8 mouse cellular contexts compared by ENCODE assay signal in the genomic region with DNA sequence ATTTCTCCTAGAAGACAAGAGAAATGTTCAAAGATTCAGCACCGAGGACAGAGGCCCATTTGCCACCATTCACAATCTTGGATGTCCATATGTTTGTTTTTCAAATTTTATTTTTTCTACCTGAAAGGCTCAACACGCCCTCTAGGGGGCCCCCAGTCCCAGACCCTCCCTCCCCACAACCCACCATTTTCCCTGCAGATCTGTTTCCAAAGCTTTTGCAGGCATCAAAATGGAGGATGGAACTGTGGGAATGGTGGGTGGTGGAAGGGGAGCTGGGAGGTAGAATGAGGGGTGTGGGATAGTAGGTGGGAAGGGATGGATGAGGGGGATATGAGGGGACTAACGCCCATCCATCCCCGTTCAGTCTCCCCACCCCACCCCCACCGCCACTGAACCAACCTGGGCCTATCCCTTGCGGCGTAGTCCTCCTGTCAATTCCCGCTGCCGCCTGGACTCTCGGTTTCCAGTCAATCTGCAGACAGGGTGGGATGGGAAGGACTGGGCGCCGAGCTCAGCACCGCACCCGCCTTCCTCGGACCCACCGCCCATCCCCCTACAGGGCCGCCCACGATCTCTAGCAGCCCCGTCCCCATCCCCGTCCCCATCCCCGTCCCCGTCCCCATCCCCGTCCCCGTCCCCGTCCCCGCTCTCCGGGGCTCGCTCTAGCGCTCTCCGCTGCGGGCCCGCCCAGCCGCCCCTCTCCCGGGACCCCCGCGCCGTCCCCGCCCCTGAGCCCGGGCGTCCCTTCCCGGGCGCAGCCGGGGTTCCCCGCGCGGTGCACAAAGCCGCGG. TPM values are rescaled to one million over a fixed set of nuclear protein-coding genes. Genes with fewer than 3 reads are reported as not detected.
DNase-seq lines count a peak whose midpoint lies in the region; ATAC-seq and TF ChIP-seq lines count a peak whose summit lies in the region.
"Not testable (repeated sequence)": the region's sequence is repeated elsewhere in the genome, so short reads cannot be mapped to it uniquely, and the experiment has no call there.

No protein-coding gene starts in this region.

- peak; percentile 24 for DNase-seq in cerebellum, adult 11 months
- DNase-seq in kidney, postnatal 10 days: peak; percentile 11
- DNase-seq in right cerebral cortex, postnatal 4 days: peak; percentile 44

- ATAC-seq in embryonic facial prominence, embryonic 13.5 days (ENCODE audit: insufficient number of reproducible peaks, insufficient read depth, low FRiP score, low TSS enrichment, low read depth): peak; percentile 63
- ATAC-seq in heart, embryonic 14.5 days (ENCODE audit: insufficient number of reproducible peaks, insufficient read depth, low FRiP score, low read depth): 0 out of 2 replicates have a peak, but pooled peaks have one; percentile 13
- ATAC-seq in limb, embryonic 13.5 days (ENCODE audit: low FRiP score, low read depth): peak; percentile 68
- peak; percentile 84 for ATAC-seq in midbrain, embryonic 13.5 days

- not testable (repeated sequence) for TF ChIP-seq CTCF in E14TG2a.4 (conservative IDR thresholded peaks at IDR 0.05; ENCODE audit: low read length)

- WGBS in embryonic facial prominence, embryonic 13.5 days: 39% methylated on average over 27 of the region's 48 CpGs
- 23% methylated on average over 14 of the region's 48 CpGs for WGBS in heart, embryonic 14.5 days
- WGBS in limb, embryonic 13.5 days: 6% methylated on average over 6 of the region's 48 CpGs
- WGBS in midbrain, embryonic 13.5 days: 21% methylated on average over 10 of the region's 48 CpGs

- peak overlapping the region; percentile 52 for H3K4me2 ChIP-seq in embryonic facial prominence, embryonic 13.5 days
- peak overlapping the region; percentile 56 for H3K4me2 ChIP-seq in heart, embryonic 14.5 days (ENCODE audit: low read length)
- peak overlapping the region; percentile 57 for H3K4me2 ChIP-seq in limb, embryonic 13.5 days (replicated peaks)
- H3K4me2 ChIP-seq in midbrain, embryonic 13.5 days (replicated peaks): peak overlapping the region; percentile 56

- H3K4me1 ChIP-seq in E14TG2a.4 (replicated peaks; ENCODE audit: low read depth, low read length); embryonic facial prominence, embryonic 13.5 days; heart, embryonic 14.5 days (ENCODE audit: control insufficient read depth in 2 of 2, insufficient read depth in 2 of 2, low read length in 2 of 2); limb, embryonic 13.5 days; midbrain, embryonic 13.5 days (replicated peaks): not testable (repeated sequence)

- not testable (repeated sequence) for H3K27me3 ChIP-seq in E14TG2a.4 (ENCODE audit: insufficient read depth, low read length); embryonic facial prominence, embryonic 13.5 days; heart, embryonic 14.5 days (ENCODE audit: control insufficient read depth, insufficient read depth, low read length); limb, embryonic 13.5 days; midbrain, embryonic 13.5 days

- not testable (repeated sequence) for H3K9me3 ChIP-seq in E14TG2a.4 (ENCODE audit: low read length); embryonic facial prominence, embryonic 13.5 days; heart, embryonic 14.5 days (ENCODE audit: control insufficient read depth, low read length); limb, embryonic 13.5 days; midbrain, embryonic 13.5 days

- H3K4me3 ChIP-seq in E14TG2a.4 (replicated peaks; ENCODE audit: low read length): peak overlapping the region; percentile 72
- H3K4me3 ChIP-seq in embryonic facial prominence, embryonic 13.5 days: peak overlapping the region; percentile 41
- H3K4me3 ChIP-seq in heart, embryonic 14.5 days (ENCODE audit: control insufficient read depth in 1 of 2, insufficient read depth in 1 of 2, low read depth in 1 of 2, low read length in 2 of 2): peak overlapping the region; percentile 18; a peak in 2 of 4 replicates
- H3K4me3 ChIP-seq in limb, embryonic 13.5 days: peak overlapping the region; percentile 44
- peak overlapping the region; percentile 49 for H3K4me3 ChIP-seq in midbrain, embryonic 13.5 days (replicated peaks)

- not testable (repeated sequence) for H3K36me3 ChIP-seq in E14TG2a.4 (ENCODE audit: insufficient read depth, low read length); embryonic facial prominence, embryonic 13.5 days; heart, embryonic 14.5 days (ENCODE audit: control insufficient read depth, insufficient read depth, low read length); limb, embryonic 13.5 days; midbrain, embryonic 13.5 days

- H3K9ac ChIP-seq in embryonic facial prominence, embryonic 13.5 days: peak overlapping the region; percentile 16; the same call in 1 of the 2 replicates
- not testable (repeated sequence) for H3K9ac ChIP-seq in heart, embryonic 14.5 days (ENCODE audit: low read length)
- peak overlapping the region; percentile 39; the same call in 1 of the 2 replicates for H3K9ac ChIP-seq in limb, embryonic 13.5 days
- H3K9ac ChIP-seq in midbrain, embryonic 13.5 days (replicated peaks): peak overlapping the region; percentile 73

- H3K27ac ChIP-seq in embryonic facial prominence, embryonic 13.5 days; heart, embryonic 14.5 days (replicated peaks in 1 of 2; ENCODE audit: control insufficient read depth in 1 of 2, insufficient read depth in 1 of 2, low read depth in 2 of 2, low read length in 2 of 2); limb, embryonic 13.5 days: not testable (repeated sequence)
- H3K27ac ChIP-seq in midbrain, embryonic 13.5 days: peak overlapping the region; percentile 81

RNA-seq across cellular contexts. Expression of gene Bex2, which starts 0.6 kb away (rescaled TPM):
- 140 and 144 TPM in 2 replicates for polyA plus RNA-seq in embryonic facial prominence, embryonic 13.5 days (2015; fragmentation: Nextera tagmentation; extraction: Ambion mirVana)
- 13.5 and 18.9 TPM in 2 replicates for polyA plus RNA-seq in heart, embryonic 14.5 days (2014; fragmentation: Nextera tagmentation; extraction: Ambion mirVana)
- polyA plus RNA-seq in limb, embryonic 13.5 days (2015; fragmentation: Nextera tagmentation; extraction: Ambion mirVana): 143 and 161 TPM in 2 replicates
- polyA plus RNA-seq in midbrain, embryonic 13.5 days (2015; fragmentation: Nextera tagmentation; extraction: Ambion mirVana): 586 and 639 TPM in 2 replicates

RNA-seq across cellular contexts. Expression of gene Nxf3, which starts 17.7 kb away (rescaled TPM):
- polyA plus RNA-seq in embryonic facial prominence, embryonic 13.5 days (2015; fragmentation: Nextera tagmentation; extraction: Ambion mirVana): not detected in 2 replicates
- 0.42 and 0.59 TPM in 2 replicates for polyA plus RNA-seq in heart, embryonic 14.5 days (2014; fragmentation: Nextera tagmentation; extraction: Ambion mirVana)
- not detected in 2 replicates for polyA plus RNA-seq in limb, embryonic 13.5 days (2015; fragmentation: Nextera tagmentation; extraction: Ambion mirVana)
- polyA plus RNA-seq in midbrain, embryonic 13.5 days (2015; fragmentation: Nextera tagmentation; extraction: Ambion mirVana): not detected in 2 replicates

RNA-seq across cellular contexts. Expression of gene Arxes1, which starts 34.2 kb away (rescaled TPM):
- 41.0 and 44.1 TPM in 2 replicates for polyA plus RNA-seq in embryonic facial prominence, embryonic 13.5 days (2015; fragmentation: Nextera tagmentation; extraction: Ambion mirVana)
- 27.5 and 27.6 TPM in 2 replicates for polyA plus RNA-seq in heart, embryonic 14.5 days (2014; fragmentation: Nextera tagmentation; extraction: Ambion mirVana)
- polyA plus RNA-seq in limb, embryonic 13.5 days (2015; fragmentation: Nextera tagmentation; extraction: Ambion mirVana): 47.3 and 50.5 TPM in 2 replicates
- polyA plus RNA-seq in midbrain, embryonic 13.5 days (2015; fragmentation: Nextera tagmentation; extraction: Ambion mirVana): 95.2 and 109 TPM in 2 replicates

Comparison
In these comparisons a context has a peak if more than half of its experiments do, and no peak if none do; other contexts are left out.
1. H3K4me3 ChIP-seq: peak in every context shown above with its lines; median percentile 72 in E14TG2a.4; 49 in midbrain, embryonic 13.5 days; 44 in limb, embryonic 13.5 days; 41 in embryonic facial prominence, embryonic 13.5 days; 18 in heart, embryonic 14.5 days.
2. ATAC-seq: peak in every context shown above with its lines; median percentile 84 in midbrain, embryonic 13.5 days; 68 in limb, embryonic 13.5 days; 63 in embryonic facial prominence, embryonic 13.5 days; 13 in heart, embryonic 14.5 days.